8 mouse cellular contexts compared by ENCODE assay signal in the genomic region with DNA sequence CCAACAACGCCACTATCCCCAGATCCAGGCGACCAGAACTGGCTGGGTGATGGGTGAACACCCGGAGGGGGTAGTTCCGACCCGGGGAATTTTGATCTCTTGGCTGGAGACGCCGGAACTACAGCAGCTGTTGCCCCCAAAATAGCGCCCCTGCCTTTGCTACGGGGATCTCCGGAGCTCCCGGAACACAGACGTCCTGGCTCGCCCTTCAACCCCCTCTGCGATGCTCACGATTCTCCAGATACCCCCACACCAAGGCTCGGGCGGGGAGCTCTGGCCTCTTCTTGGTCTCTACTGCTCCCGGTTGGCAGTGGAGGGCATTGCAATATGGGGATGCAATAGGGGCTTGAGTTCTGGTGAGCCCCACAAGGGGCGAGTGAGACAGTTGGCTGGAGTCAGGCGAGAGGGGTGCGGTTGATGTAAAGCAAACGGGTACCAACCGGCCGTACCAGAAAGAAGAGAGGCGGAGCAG. TPM values are rescaled to one million over a fixed set of nuclear protein-coding genes. Genes with fewer than 3 reads are reported as not detected.
DNase-seq lines count a peak whose midpoint lies in the region; ATAC-seq lines count a peak whose summit lies in the region.

No protein-coding gene starts in this region.

- no peaks in the 10 kb centered on the region for H3K36me3 ChIP-seq in heart, embryonic 11.5 days (ENCODE audit: control insufficient read depth, insufficient read depth, low read length)
- no peaks in the 10 kb centered on the region for H3K36me3 ChIP-seq in midbrain, embryonic 12.5 days
- H3K36me3 ChIP-seq in stomach, embryonic 15.5 days = no peaks in the 10 kb centered on the region

- DNase-seq in A20 (ENCODE audit: low read depth, low spot score) (peak; percentile 35), ES-CJ7 (ENCODE audit: low read depth, low spot score) (peak; percentile 82)
- peak; percentile 77 for DNase-seq in embryo, embryonic 10.5 days (ENCODE audit: low spot score)
- peak; percentile 49 to 53 for DNase-seq in layer of hippocampus, postnatal 25 days (ENCODE audit: extremely low spot score in 1 of 2, low spot score in 1 of 2)
- DNase-seq in ovary, postnatal 10 days (ENCODE audit: low spot score) = no peak

- no peak for ATAC-seq in heart, embryonic 11.5 days (replicated peaks; ENCODE audit: insufficient number of reproducible peaks, low FRiP score, low TSS enrichment)
- no peak for ATAC-seq in midbrain, embryonic 12.5 days (ENCODE audit: low FRiP score, low read depth)
- no peak for ATAC-seq in stomach, embryonic 15.5 days (ENCODE audit: insufficient read depth, low FRiP score, low read depth)

- WGBS in heart, embryonic 11.5 days (ENCODE audit: insufficient replicate concordance) = under 1% methylated on average over 24 of the region's 25 CpGs
- WGBS in midbrain, embryonic 12.5 days = 2% methylated on average over 25 of the region's 25 CpGs
- WGBS in stomach, embryonic 15.5 days = 4% methylated on average over 25 of the region's 25 CpGs

- peak overlapping the region; percentile 52 for H3K4me3 ChIP-seq in heart, embryonic 11.5 days (ENCODE audit: low read depth, low read length)
- peak overlapping the region; percentile 49 for H3K4me3 ChIP-seq in midbrain, embryonic 12.5 days
- H3K4me3 ChIP-seq in stomach, embryonic 15.5 days (replicated peaks) = peak overlapping the region; percentile 43

- no peaks in the 10 kb centered on the region for H3K9me3 ChIP-seq in heart, embryonic 11.5 days (replicated peaks; ENCODE audit: control insufficient read depth, low read length)
- H3K9me3 ChIP-seq in midbrain, embryonic 12.5 days = no peaks in the 10 kb centered on the region
- H3K9me3 ChIP-seq in stomach, embryonic 15.5 days = no peaks in the 10 kb centered on the region

- peaks cover 35% of the 10 kb centered on the region for H3K4me1 ChIP-seq in heart, embryonic 11.5 days (ENCODE audit: control insufficient read depth, insufficient read depth, low read length)
- peaks cover 48% of the 10 kb centered on the region for H3K4me1 ChIP-seq in midbrain, embryonic 12.5 days
- peaks cover 32% of the 10 kb centered on the region for H3K4me1 ChIP-seq in stomach, embryonic 15.5 days

- H3K9ac ChIP-seq in heart, embryonic 11.5 days (ENCODE audit: low read depth, low read length) = peak overlapping the region; percentile 70
- peak overlapping the region; percentile 59; the same call in 1 of the 2 replicates for H3K9ac ChIP-seq in midbrain, embryonic 12.5 days (replicated peaks)
- no peak overlapping the region for H3K9ac ChIP-seq in stomach, embryonic 15.5 days

- peak overlapping the region; percentile 89 for H3K27ac ChIP-seq in heart, embryonic 11.5 days (ENCODE audit: low read depth, low read length)
- no peak overlapping the region for H3K27ac ChIP-seq in midbrain, embryonic 12.5 days (replicated peaks)
- H3K27ac ChIP-seq in stomach, embryonic 15.5 days = no peak overlapping the region

- H3K27me3 ChIP-seq in heart, embryonic 11.5 days (ENCODE audit: control insufficient read depth, insufficient read depth, low read length) = peaks cover 47% of the 10 kb centered on the region
- H3K27me3 ChIP-seq in midbrain, embryonic 12.5 days = peaks cover 61% of the 10 kb centered on the region
- peaks cover 33% of the 10 kb centered on the region for H3K27me3 ChIP-seq in stomach, embryonic 15.5 days (replicated peaks)

- peak overlapping the region; percentile 87 for H3K4me2 ChIP-seq in heart, embryonic 11.5 days
- peak overlapping the region; percentile 95 for H3K4me2 ChIP-seq in midbrain, embryonic 12.5 days (replicated peaks)
- H3K4me2 ChIP-seq in stomach, embryonic 15.5 days = peak overlapping the region; percentile 69

RNA-seq across cellular contexts. Expression of gene Ache, which starts 1.7 kb away (rescaled TPM):
- 20.3 and 22.2 TPM in 2 replicates for polyA plus RNA-seq in heart, embryonic 11.5 days (2014; fragmentation: Nextera tagmentation; extraction: Ambion mirVana)
- 10 to 100 TPM; 63.8 to 67.6 TPM for total RNA-seq in layer of hippocampus, postnatal 25 days (2021)
- polyA plus RNA-seq in midbrain, embryonic 12.5 days (2016; fragmentation: Nextera tagmentation; extraction: Ambion mirVana) = 5.0 and 5.3 TPM in 2 replicates
- 9.8 and 12.3 TPM in 2 replicates for polyA plus RNA-seq in stomach, embryonic 15.5 days (2015; fragmentation: Nextera tagmentation; extraction: Ambion mirVana)

RNA-seq across cellular contexts. Expression of gene Ufsp1, which starts 5.4 kb away (rescaled TPM):
- polyA plus RNA-seq in heart, embryonic 11.5 days (2014; fragmentation: Nextera tagmentation; extraction: Ambion mirVana) = 9.1 and 10.3 TPM in 2 replicates
- total RNA-seq in layer of hippocampus, postnatal 25 days (2021) = 10 to 100 TPM; 14.3 to 16.0 TPM
- 7.9 and 8.0 TPM in 2 replicates for polyA plus RNA-seq in midbrain, embryonic 12.5 days (2016; fragmentation: Nextera tagmentation; extraction: Ambion mirVana)
- 7.8 and 8.7 TPM in 2 replicates for polyA plus RNA-seq in stomach, embryonic 15.5 days (2015; fragmentation: Nextera tagmentation; extraction: Ambion mirVana)

RNA-seq across cellular contexts. Expression of gene Srrt, which starts 18.4 kb away (rescaled TPM):
- 92.0 and 96.9 TPM in 2 replicates for polyA plus RNA-seq in heart, embryonic 11.5 days (2014; fragmentation: Nextera tagmentation; extraction: Ambion mirVana)
- 100 to 1,000 TPM; 164 to 213 TPM for total RNA-seq in layer of hippocampus, postnatal 25 days (2021)
- 178 and 180 TPM in 2 replicates for polyA plus RNA-seq in midbrain, embryonic 12.5 days (2016; fragmentation: Nextera tagmentation; extraction: Ambion mirVana)
- polyA plus RNA-seq in stomach, embryonic 15.5 days (2015; fragmentation: Nextera tagmentation; extraction: Ambion mirVana) = 113 and 122 TPM in 2 replicates

RNA-seq across cellular contexts. Expression of gene Trip6, which starts 25.2 kb away (rescaled TPM):
- polyA plus RNA-seq in heart, embryonic 11.5 days (2014; fragmentation: Nextera tagmentation; extraction: Ambion mirVana) = 36.7 and 41.1 TPM in 2 replicates
- 1 to 10 TPM; 4.6 to 6.4 TPM for total RNA-seq in layer of hippocampus, postnatal 25 days (2021)
- 34.9 and 43.3 TPM in 2 replicates for polyA plus RNA-seq in midbrain, embryonic 12.5 days (2016; fragmentation: Nextera tagmentation; extraction: Ambion mirVana)
- 73.2 and 73.4 TPM in 2 replicates for polyA plus RNA-seq in stomach, embryonic 15.5 days (2015; fragmentation: Nextera tagmentation; extraction: Ambion mirVana)

RNA-seq across cellular contexts. Expression of gene Slc12a9, which starts 44.4 kb away (rescaled TPM):
- 5.1 and 5.6 TPM in 2 replicates for polyA plus RNA-seq in heart, embryonic 11.5 days (2014; fragmentation: Nextera tagmentation; extraction: Ambion mirVana)
- 10 to 100 TPM; 24.9 to 32.8 TPM for total RNA-seq in layer of hippocampus, postnatal 25 days (2021)
- polyA plus RNA-seq in midbrain, embryonic 12.5 days (2016; fragmentation: Nextera tagmentation; extraction: Ambion mirVana) = 22.7 and 22.9 TPM in 2 replicates
- polyA plus RNA-seq in stomach, embryonic 15.5 days (2015; fragmentation: Nextera tagmentation; extraction: Ambion mirVana) = 13.0 and 14.5 TPM in 2 replicates
